Mouse (Mus musculus): ENCODE data around the gene Prkag1. TPM values are rescaled to one million over a fixed set of nuclear protein-coding genes. Genes with fewer than 3 reads are reported as not detected.
A peak's percentile ranks its signal among the peaks of the same experiment; 100 is the strongest.

Prkag1 gene
- polyA plus RNA-seq, 1 experiment from 2014 or later = 89.4 TPM

GRCm38 (mm10) chr15:98776280-98777004, 54.9 kb downstream of the Prkag1 start:
- Histone ChIP-seq H3K36me3 (ENCODE audit: control insufficient read depth, insufficient read depth, low read length) (no peaks in the 10 kb centered on the region), H3K27me3 (ENCODE audit: control insufficient read depth, insufficient read depth, low read length) (peaks cover 100% of the 10 kb centered on the region), H3K27ac (ENCODE audit: low read depth, low read length) (no peak overlapping the region), H3K4me1 (replicated peaks; ENCODE audit: control insufficient read depth, insufficient read depth, low read length) (peaks cover 13% of the 10 kb centered on the region), H3K4me3 (ENCODE audit: low read depth, low read length) (peak overlapping the region; percentile 14), H3K9ac (ENCODE audit: low read length) (no peak overlapping the region), H3K9me3 (ENCODE audit: control insufficient read depth, low read length) (no peaks in the 10 kb centered on the region), H3K4me2 (ENCODE audit: low read depth, low read length, severe bottlenecking) (peak overlapping the region; percentile 32; the same call in 1 of the 2 replicates)
- DNase-seq (ENCODE audit: low spot score) (peak; percentile 73), ATAC-seq (replicated peaks; ENCODE audit: low FRiP score) (peak; percentile 61)
- WGBS = under 1% methylated on average over 62 of the region's 62 CpGs

- ATAC-seq (replicated peaks; ENCODE audit: low FRiP score) (no peak), DNase-seq (ENCODE audit: low spot score) (peak; percentile 48)
- H3K4me2 ChIP-seq (ENCODE audit: low read depth, low read length, severe bottlenecking) = no peak overlapping the region
- no peak overlapping the region for H3K4me3 ChIP-seq (ENCODE audit: low read depth, low read length)
- no peak overlapping the region for H3K9ac ChIP-seq (ENCODE audit: low read length)
- H3K27ac ChIP-seq (ENCODE audit: low read depth, low read length) = no peak overlapping the region
- H3K27me3 ChIP-seq (ENCODE audit: control insufficient read depth, insufficient read depth, low read length) = peaks cover 99% of the 10 kb centered on the region
- WGBS = 2% methylated on average over 5 of the region's 5 CpGs
- peaks cover 13% of the 10 kb centered on the region for H3K4me1 ChIP-seq (replicated peaks; ENCODE audit: control insufficient read depth, insufficient read depth, low read length)
- no peaks in the 10 kb centered on the region for H3K36me3 ChIP-seq (ENCODE audit: control insufficient read depth, insufficient read depth, low read length)
- H3K9me3 ChIP-seq (ENCODE audit: control insufficient read depth, low read length) = no peaks in the 10 kb centered on the region
These were observed 55.8 kb downstream of the Prkag1 start for GRCm38 (mm10) chr15:98775533-98775932.

DNA sequence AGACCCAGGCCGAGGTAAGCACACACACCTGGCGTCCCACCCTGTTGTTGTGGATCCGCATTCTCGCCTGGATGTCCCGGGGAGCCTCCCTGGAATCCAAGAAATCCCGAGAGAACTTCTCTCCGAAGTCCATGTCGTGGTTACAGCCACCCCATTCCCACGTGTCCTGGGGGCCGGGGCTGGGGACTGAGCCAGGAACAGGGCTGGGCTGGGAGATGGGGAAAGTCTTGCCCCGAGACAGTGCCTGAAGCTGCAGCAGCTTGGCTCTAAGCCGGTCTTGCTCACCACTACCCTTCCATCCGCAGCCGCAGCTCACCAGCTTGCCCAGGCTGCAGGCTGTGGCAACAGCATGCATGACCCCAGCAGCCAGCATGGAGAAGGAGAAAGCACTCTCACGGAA, 57.2 kb downstream of the Prkag1 start:
- 3% methylated on average over 15 of the region's 15 CpGs for WGBS
- DNase-seq (ENCODE audit: low spot score) = peak; percentile 52
- ATAC-seq (replicated peaks; ENCODE audit: low FRiP score) = no peak
- Histone ChIP-seq H3K4me1 (replicated peaks; ENCODE audit: control insufficient read depth, insufficient read depth, low read length) (peaks cover 13% of the 10 kb centered on the region), H3K9ac (ENCODE audit: low read length) (no peak overlapping the region), H3K4me2 (ENCODE audit: low read depth, low read length, severe bottlenecking) (no peak overlapping the region), H3K9me3 (ENCODE audit: control insufficient read depth, low read length) (no peaks in the 10 kb centered on the region), H3K27ac (ENCODE audit: low read depth, low read length) (no peak overlapping the region), H3K4me3 (ENCODE audit: low read depth, low read length) (no peak overlapping the region), H3K36me3 (ENCODE audit: control insufficient read depth, insufficient read depth, low read length) (no peaks in the 10 kb centered on the region), H3K27me3 (ENCODE audit: control insufficient read depth, insufficient read depth, low read length) (peaks cover 97% of the 10 kb centered on the region)

DNA sequence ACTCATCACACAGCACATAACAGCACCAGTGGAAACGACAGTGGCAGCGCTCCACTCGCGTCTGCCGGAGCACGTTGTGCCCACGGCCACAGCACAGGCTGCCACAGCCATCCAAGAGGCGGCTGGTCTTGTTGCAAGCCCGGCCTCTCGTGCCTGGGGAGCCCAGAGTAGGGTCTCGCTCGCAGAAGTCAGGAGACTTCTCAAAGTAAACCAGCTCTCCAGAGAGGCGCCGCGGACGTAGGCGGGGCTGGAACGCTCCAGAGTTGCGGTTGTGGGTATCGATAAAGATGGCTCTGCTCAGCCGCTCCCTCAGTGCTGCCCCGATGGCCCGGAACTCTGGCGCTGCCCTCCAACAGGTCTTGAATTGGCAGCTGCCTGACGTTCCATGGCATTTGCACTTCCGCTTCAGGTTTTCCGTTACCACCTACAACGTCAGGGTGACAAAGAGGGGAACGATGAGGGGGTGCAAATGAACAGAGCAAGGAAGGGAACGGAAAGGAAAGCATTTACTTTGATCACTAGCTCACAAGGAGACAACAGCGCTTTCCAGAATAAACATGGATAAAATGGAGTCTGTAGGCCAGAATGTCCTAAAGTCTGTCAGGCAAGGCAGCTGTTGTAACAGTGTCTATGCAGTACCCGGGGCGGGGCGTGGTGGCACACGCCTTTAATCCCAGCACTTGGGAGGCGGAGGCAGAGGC, 58.7 kb downstream of the Prkag1 start:
- WGBS = 2% methylated on average over 36 of the region's 36 CpGs
- Histone ChIP-seq H3K9ac (ENCODE audit: low read length) (no peak overlapping the region), H3K36me3 (ENCODE audit: control insufficient read depth, insufficient read depth, low read length) (no peaks in the 10 kb centered on the region), H3K4me1 (replicated peaks; ENCODE audit: control insufficient read depth, insufficient read depth, low read length) (peaks cover 13% of the 10 kb centered on the region), H3K9me3 (ENCODE audit: control insufficient read depth, low read length) (no peaks in the 10 kb centered on the region), H3K27me3 (ENCODE audit: control insufficient read depth, insufficient read depth, low read length) (peaks cover 86% of the 10 kb centered on the region), H3K4me2 (ENCODE audit: low read depth, low read length, severe bottlenecking) (peak overlapping the region; percentile 19; the same call in 1 of the 2 replicates), H3K27ac (ENCODE audit: low read depth, low read length) (no peak overlapping the region), H3K4me3 (ENCODE audit: low read depth, low read length) (no peak overlapping the region)
- ATAC-seq (replicated peaks; ENCODE audit: low FRiP score) (no peak), DNase-seq (ENCODE audit: low spot score) (peak; percentile 63)

- no peak for DNase-seq (ENCODE audit: low spot score)
- Histone ChIP-seq H3K9ac (ENCODE audit: low read length) (no peak overlapping the region), H3K4me2 (ENCODE audit: low read depth, low read length, severe bottlenecking) (peak overlapping the region; percentile 19; the same call in 1 of the 2 replicates), H3K27me3 (ENCODE audit: control insufficient read depth, insufficient read depth, low read length) (peaks cover 79% of the 10 kb centered on the region), H3K36me3 (ENCODE audit: control insufficient read depth, insufficient read depth, low read length) (no peaks in the 10 kb centered on the region), H3K9me3 (ENCODE audit: control insufficient read depth, low read length) (no peaks in the 10 kb centered on the region), H3K27ac (ENCODE audit: low read depth, low read length) (no peak overlapping the region), H3K4me3 (ENCODE audit: low read depth, low read length) (no peak overlapping the region), H3K4me1 (replicated peaks; ENCODE audit: control insufficient read depth, insufficient read depth, low read length) (peaks cover 10% of the 10 kb centered on the region; the same call in 1 of the 2 replicates)
- 2% methylated on average over 12 of the region's 12 CpGs for WGBS
- ATAC-seq (replicated peaks; ENCODE audit: low FRiP score) = no peak
These were observed 59.4 kb downstream of the Prkag1 start for GRCm38 (mm10) chr15:98771813-98772425.

- no peak for ATAC-seq (replicated peaks; ENCODE audit: low FRiP score)
- H3K9me3 ChIP-seq (ENCODE audit: control insufficient read depth, low read length) = no peaks in the 10 kb centered on the region
- no peak overlapping the region for H3K4me3 ChIP-seq (ENCODE audit: low read depth, low read length)
- 25% methylated on average over 5 of the region's 5 CpGs for WGBS
- H3K4me1 ChIP-seq (replicated peaks; ENCODE audit: control insufficient read depth, insufficient read depth, low read length) = peaks cover 7% of the 10 kb centered on the region; the same call in 1 of the 2 replicates
- DNase-seq (ENCODE audit: low spot score) = no peak
- no peak overlapping the region for H3K4me2 ChIP-seq (ENCODE audit: low read depth, low read length, severe bottlenecking)
- no peak overlapping the region for H3K27ac ChIP-seq (ENCODE audit: low read depth, low read length)
- peaks cover 56% of the 10 kb centered on the region for H3K27me3 ChIP-seq (ENCODE audit: control insufficient read depth, insufficient read depth, low read length)
- no peak overlapping the region for H3K9ac ChIP-seq (ENCODE audit: low read length)
- H3K36me3 ChIP-seq (ENCODE audit: control insufficient read depth, insufficient read depth, low read length) = no peaks in the 10 kb centered on the region
These were observed 63.1 kb downstream of the Prkag1 start for GRCm38 (mm10) chr15:98768259-98768658.

GRCm38 (mm10) chr15:98765929-98766328, 65.4 kb downstream of the Prkag1 start:
- ATAC-seq (replicated peaks; ENCODE audit: low FRiP score) (no peak), DNase-seq (ENCODE audit: low spot score) (no peak)
- Histone ChIP-seq H3K9me3 (ENCODE audit: control insufficient read depth, low read length) (no peaks in the 10 kb centered on the region), H3K36me3 (ENCODE audit: control insufficient read depth, insufficient read depth, low read length) (no peaks in the 10 kb centered on the region), H3K4me2 (ENCODE audit: low read depth, low read length, severe bottlenecking) (no peak overlapping the region), H3K9ac (ENCODE audit: low read length) (no peak overlapping the region), H3K27ac (ENCODE audit: low read depth, low read length) (no peak overlapping the region), H3K27me3 (ENCODE audit: control insufficient read depth, insufficient read depth, low read length) (peaks cover 33% of the 10 kb centered on the region), H3K4me3 (ENCODE audit: low read depth, low read length) (no peak overlapping the region), H3K4me1 (replicated peaks; ENCODE audit: control insufficient read depth, insufficient read depth, low read length) (peaks cover 6% of the 10 kb centered on the region)
- 69% methylated on average over 4 of the region's 4 CpGs for WGBS
